Mouse (Mus musculus) bone marrow macrophage, adult 2 months (primary cell): Measurements from ENCODE around the gene Narf. TPM values are rescaled to one million over a fixed set of nuclear protein-coding genes. Genes with fewer than 3 reads are reported as not detected.

Source experiments
- H3K27ac ChIP-seq: 2 replicates; pipeline ENCODE4 v1.5.1; 2012; ENCODE audit warnings: low read depth, low read length; ENCODE audit not compliant: insufficient read depth
- H3K4me1 ChIP-seq: 2 replicates; pipeline ENCODE4 v1.6.1; 2012; ENCODE audit warnings: low read length; ENCODE audit not compliant: control insufficient read depth, insufficient read depth
- H3K4me3 ChIP-seq: 2 replicates; pipeline ENCODE4 v1.5.1; 2012; ENCODE audit warnings: mild to moderate bottlenecking, low read length, moderate library complexity; ENCODE audit not compliant: insufficient read depth
- CTCF ChIP-seq: IDR thresholded peaks from 2 replicates; pipeline ENCODE4 v1.5.1; 2012; ENCODE audit warnings: low read depth, mild to moderate bottlenecking, low read length, moderate library complexity
- POLR2A ChIP-seq: IDR thresholded peaks from 2 replicates; pipeline ENCODE4 v1.6.1; 2012; ENCODE audit warnings: mild to moderate bottlenecking, low read depth, low read length, borderline replicate concordance
- polyA plus RNA-seq: library from polyadenylated mRNA; stranded (reverse); fragments of >200 nt; gene quantifications from 2 replicates; pipeline ENCODE4 v1.2.4, GENCODE M21; 2012; ENCODE audit not compliant: missing spikeins, insufficient read depth, insufficient read length

The Narf gene
- polyA plus RNA-seq, 1 experiment, result 19.4 TPM

DNA sequence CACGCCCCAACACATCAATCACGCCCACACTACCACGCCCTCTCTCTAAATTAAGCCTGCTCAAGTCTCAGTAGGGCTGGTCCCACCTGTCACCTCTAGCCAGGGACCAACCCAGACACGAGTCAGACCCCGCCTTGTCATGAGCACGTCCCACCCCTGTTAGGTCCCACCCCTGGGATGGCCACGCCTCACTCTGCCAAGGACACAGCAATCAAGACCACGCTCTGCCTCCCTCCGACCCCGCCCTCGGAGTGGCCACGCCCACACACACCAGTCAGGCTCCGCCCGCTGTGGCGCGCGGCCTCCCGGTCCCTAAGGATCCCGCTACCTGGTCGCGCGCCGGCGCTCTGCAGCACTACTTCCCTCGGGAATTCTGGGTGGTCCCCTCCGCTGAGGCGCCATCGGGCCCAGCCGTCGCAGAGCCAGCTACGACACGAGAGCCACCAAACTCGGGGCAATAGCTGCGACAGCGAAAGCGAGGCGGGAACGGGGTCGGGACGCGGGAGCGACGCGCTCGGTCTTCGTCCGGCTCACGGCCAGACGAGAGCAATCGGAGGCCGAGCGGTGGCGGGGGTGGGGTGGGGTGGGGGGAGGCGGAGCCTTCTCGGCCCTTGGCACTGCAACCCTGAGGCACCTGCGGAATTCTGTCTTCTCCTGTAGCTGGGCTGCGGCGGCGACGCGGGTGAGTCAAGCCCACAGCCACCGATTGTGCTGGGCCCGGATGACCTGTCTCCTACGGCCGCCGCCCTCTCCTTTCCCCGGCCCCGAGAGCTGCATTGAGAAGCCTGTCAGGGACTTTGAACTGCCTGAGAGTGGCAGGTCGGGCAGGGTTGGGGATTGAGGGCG is 32.7 kb upstream of the Narf start, which contains the start of the genes Hexdc and Ogfod3:
Hexdc (plus strand) TSS at position 273 of the 846 bp plus-strand sequence.
Ogfod3 (minus strand) TSS at position 551 of the 846 bp plus-strand sequence.
- Histone ChIP-seq H3K27ac (no peak within 1 kb of the TSS; the same call in 1 of the 2 replicates), H3K4me1 (peaks cover 5% of the 10 kb centered on the region; the same call in 1 of the 2 replicates)

GRCm38 (mm10) chr11:121216831-121217230 is 20.2 kb upstream of the Narf start:
- no peak overlapping the region for H3K27ac ChIP-seq
- no peaks in the 10 kb centered on the region for H3K4me1 ChIP-seq
- TF ChIP-seq CTCF (no peak), POLR2A (no peak)
- no peak overlapping the region for H3K4me3 ChIP-seq

More for the DNA sequence above, 32.7 kb upstream of the Narf start, which contains the start of the genes Hexdc and Ogfod3:
- H3K4me3 ChIP-seq, result peak within 1 kb of the TSS; percentile 94
- TF ChIP-seq CTCF (no peak), POLR2A (no peak)

DNA sequence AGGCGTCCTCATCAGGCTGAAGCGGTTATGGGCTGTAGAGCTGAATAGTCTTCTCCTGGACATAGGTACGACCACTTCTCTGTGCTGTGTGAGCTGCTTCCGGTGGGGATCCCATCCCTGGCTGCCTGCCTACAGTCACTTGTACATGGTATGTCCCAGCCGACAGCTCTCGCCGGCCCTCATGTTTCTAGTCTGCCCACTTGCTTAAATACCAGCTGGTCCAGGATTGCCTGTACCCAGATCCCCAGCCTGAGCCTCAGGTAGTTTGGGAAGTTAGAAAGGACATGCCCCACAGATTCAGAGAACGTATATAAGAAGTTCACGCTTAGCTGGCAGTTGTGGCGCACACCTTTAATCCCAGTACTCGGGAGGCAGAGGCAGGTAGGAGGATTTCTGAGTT is 17.3 kb upstream of the Narf start:
- no peak for TF ChIP-seq CTCF
- TF ChIP-seq POLR2A, result no peak
- Histone ChIP-seq H3K4me3 (no peak overlapping the region), H3K4me1 (no peaks in the 10 kb centered on the region), H3K27ac (no peak overlapping the region)

DNA sequence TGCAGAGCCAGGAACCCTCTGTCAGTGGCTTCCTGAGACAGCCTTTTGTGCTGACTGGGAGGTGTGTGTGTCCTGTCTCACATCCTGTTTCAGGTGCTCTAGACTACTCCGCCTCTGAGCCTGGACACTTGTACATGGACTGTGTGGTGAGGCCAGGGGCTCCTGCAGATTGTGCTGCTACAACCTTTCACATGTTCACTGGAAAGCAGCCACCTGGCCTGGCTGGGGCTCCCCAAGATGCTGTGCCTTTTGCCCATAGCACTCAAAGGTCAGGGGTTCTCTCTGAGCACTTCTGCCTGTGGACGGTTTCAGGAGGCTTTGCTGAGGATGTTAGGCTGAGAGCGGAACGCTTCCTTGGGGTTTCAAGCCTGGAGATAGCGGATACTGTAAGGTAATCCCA is 16.3 kb upstream of the Narf start:
- no peak overlapping the region for H3K27ac ChIP-seq
- H3K4me3 ChIP-seq, result no peak overlapping the region
- no peak for TF ChIP-seq CTCF
- TF ChIP-seq POLR2A, result no peak

GRCm38 (mm10) chr11:121221321-121222010 is 15.6 kb upstream of the Narf start:
- H3K27ac ChIP-seq, result no peak overlapping the region
- TF ChIP-seq CTCF (no peak), POLR2A (no peak)
- H3K4me3 ChIP-seq, result no peak overlapping the region
- no peaks in the 10 kb centered on the region for H3K4me1 ChIP-seq

More for the DNA sequence above, 16.3 kb upstream of the Narf start:
- H3K4me1 ChIP-seq, result no peaks in the 10 kb centered on the region

GRCm38 (mm10) chr11:121228129-121229017 is 8.7 kb upstream of the Narf start:
- H3K4me3 ChIP-seq, result peak overlapping the region; percentile 78

DNA sequence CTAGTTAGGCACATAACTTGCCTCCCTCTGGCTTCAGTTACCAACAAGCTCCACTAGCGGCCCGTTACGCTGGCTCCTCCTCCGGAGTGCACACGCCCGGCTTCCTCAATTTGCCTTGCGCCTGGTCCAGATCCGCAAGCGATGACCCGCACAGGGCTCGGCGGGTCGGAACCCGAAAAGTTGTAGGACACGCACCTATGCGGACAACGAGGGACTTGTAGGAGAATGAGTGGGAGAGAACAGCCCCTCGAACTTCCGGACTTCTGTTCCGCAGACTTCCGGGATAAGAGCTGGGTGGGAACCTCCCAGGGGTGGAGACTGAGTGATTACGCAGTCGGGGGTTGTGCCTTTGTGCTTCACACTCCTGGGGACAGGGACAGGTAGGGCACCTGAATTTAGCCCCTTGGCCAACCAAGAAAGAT is 8.0 kb upstream of the Narf start, which contains the start of gene Cybc1:
Cybc1 (minus strand) TSS at position 305 of the 422 bp plus-strand sequence.
- Histone ChIP-seq H3K4me1 (peaks cover 24% of the 10 kb centered on the region), H3K27ac (peak within 1 kb of the TSS; percentile 97), H3K4me3 (peak within 1 kb of the TSS; percentile 78)
- TF ChIP-seq CTCF (no peak), POLR2A (no peak)

More at GRCm38 (mm10) chr11:121228129-121229017, 8.7 kb upstream of the Narf start:
- Histone ChIP-seq H3K27ac (peak overlapping the region; percentile 97), H3K4me1 (peaks cover 17% of the 10 kb centered on the region)
- TF ChIP-seq CTCF, result no peak; the same call in 1 of the 2 replicates
- 0 out of 2 replicates have a peak, but pooled peaks have one; percentile 33 for TF ChIP-seq POLR2A

- H3K4me3 ChIP-seq, result no peak overlapping the region
- no peak for TF ChIP-seq POLR2A
- TF ChIP-seq CTCF, result no peak
- H3K27ac ChIP-seq, result no peak overlapping the region
- peaks cover 36% of the 10 kb centered on the region for H3K4me1 ChIP-seq
These were observed 5.9 kb upstream of the Narf start for GRCm38 (mm10) chr11:121231191-121231590.
